Mouse (Mus musculus): ENCODE measurements around the gene Tmem132c. TPM values are rescaled to one million over a fixed set of nuclear protein-coding genes. Genes with fewer than 3 reads are reported as not detected.

Gene Tmem132c
- polyA plus RNA-seq, 1 experiment = not detected

DNA sequence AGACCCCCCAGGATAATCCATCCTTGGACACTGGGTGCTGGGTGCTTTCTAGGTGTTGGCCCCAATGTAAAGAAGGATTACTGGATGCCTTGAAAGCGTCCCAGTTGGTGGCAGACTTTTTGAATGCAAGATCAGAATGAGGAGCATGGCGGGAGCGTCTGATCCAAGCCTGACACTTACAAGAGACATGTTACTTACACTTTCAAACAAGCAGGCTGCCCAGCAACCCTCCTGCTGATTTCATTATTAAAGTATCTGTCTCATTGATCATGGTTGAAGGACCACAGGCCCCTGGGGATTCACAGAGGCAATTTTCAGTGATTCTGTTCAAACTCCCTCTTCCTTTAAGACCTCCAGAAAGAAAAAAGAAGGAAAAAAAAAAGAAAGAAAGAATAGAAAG lies 25.2 kb upstream of the Tmem132c start:
- no peaks in the 10 kb centered on the region for H3K79me2 ChIP-seq (ENCODE audit: control insufficient read depth, insufficient read depth)
- no peaks in the 10 kb centered on the region for H3K27me3 ChIP-seq (ENCODE audit: control insufficient read depth, insufficient read depth, insufficient read length)
- no peaks in the 10 kb centered on the region for H3K36me3 ChIP-seq (ENCODE audit: control insufficient read depth, insufficient read depth)
- H3K4me3 ChIP-seq = no peak overlapping the region
- TF ChIP-seq USF1 (IDR thresholded peaks at IDR 0.05; ENCODE audit: low read depth) = no peak
- H3ac ChIP-seq (ENCODE audit: control insufficient read depth, insufficient read length) = no peak overlapping the region
- no peak overlapping the region for H3K4me2 ChIP-seq (ENCODE audit: low read depth)

DNA sequence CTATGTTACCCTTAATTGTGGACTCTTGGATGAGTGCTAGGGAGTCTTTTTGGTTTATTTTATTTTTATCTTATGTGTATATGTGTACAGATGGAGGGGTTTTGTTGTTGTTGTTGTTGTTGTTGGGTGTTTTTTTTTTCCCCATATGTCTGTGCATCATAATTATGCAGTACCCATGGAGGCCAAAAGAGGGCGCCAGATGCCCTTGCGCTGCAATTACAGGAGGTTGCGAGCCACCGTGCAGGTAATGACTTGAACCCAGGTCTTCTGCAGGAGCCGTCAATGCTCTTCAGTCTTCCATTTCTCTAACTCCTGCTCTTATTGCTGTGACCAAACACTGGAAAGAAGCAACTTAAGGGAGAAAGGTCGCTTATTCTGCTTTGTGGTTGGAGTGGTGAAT lies 23.9 kb upstream of the Tmem132c start:
- no peak overlapping the region for H3K4me2 ChIP-seq (ENCODE audit: low read depth)
- H3ac ChIP-seq (ENCODE audit: control insufficient read depth, insufficient read length) = no peak overlapping the region
- H3K79me2 ChIP-seq (ENCODE audit: control insufficient read depth, insufficient read depth) = no peaks in the 10 kb centered on the region
- H3K4me3 ChIP-seq = no peak overlapping the region
- TF ChIP-seq SRF (IDR thresholded peaks at IDR 0.05; ENCODE audit: control insufficient read depth, insufficient read length, low read depth) (no peak), USF1 (IDR thresholded peaks at IDR 0.05; ENCODE audit: low read depth) (no peak), E2F4 (IDR thresholded peaks at IDR 0.05; ENCODE audit: insufficient read depth) (no peak), TCF12 (IDR thresholded peaks at IDR 0.05; ENCODE audit: insufficient read depth, poor library complexity, severe bottlenecking) (no peak), MYOG (IDR thresholded peaks at IDR 0.05; ENCODE audit: control insufficient read depth in 1 of 3, insufficient read depth in 1 of 3, insufficient read length in 2 of 3, low read depth in 2 of 3) (no peak), MAX (IDR thresholded peaks at IDR 0.05; ENCODE audit: low read depth) (no peak), REST (IDR thresholded peaks at IDR 0.05; ENCODE audit: insufficient read depth, insufficient read length) (no peak), TCF3 (IDR thresholded peaks at IDR 0.05; ENCODE audit: insufficient read length, low read depth) (no peak)
- H3K27me3 ChIP-seq (ENCODE audit: control insufficient read depth, insufficient read depth, insufficient read length) = no peaks in the 10 kb centered on the region
- no peaks in the 10 kb centered on the region for H3K36me3 ChIP-seq (ENCODE audit: control insufficient read depth, insufficient read depth)

DNA sequence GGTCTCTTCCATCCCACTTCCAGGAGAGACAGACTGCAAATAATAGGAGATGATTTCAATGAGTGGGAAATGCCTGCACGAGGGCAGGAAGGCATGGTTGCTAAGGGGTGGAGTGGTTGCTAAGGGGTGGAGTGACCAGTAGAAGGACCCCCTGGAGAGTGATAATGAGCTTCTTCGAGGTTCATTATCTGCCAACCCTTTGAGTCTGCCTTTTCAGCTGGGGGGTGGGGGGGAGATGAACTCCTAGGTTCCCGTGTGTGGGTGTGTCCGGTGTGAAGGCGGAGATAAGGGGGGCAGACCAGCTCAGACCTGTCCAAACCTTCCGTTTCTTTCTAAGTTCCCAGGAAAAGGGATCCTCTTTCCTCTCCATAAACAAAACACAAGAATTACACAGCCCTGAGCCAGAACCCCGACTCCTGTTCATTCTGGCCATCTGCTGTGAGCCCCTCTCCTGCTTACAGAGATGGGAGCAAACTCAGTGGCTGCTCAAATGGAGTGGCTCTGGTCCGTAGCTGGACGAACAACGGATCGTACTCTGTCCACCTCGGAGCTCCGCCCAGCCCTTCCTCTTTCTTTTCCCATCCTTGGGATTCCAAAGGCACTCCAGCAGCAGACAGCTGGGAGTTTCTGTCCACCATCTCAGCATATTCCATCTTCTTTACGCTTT lies 13.5 kb upstream of the Tmem132c start:
- no peak for TF ChIP-seq E2F4 (IDR thresholded peaks at IDR 0.05; ENCODE audit: insufficient read depth)
- no peak for TF ChIP-seq POLR2A (IDR thresholded peaks at IDR 0.05; ENCODE audit: insufficient read length, low read depth)
- no peak for TF ChIP-seq MYOD1 (IDR thresholded peaks at IDR 0.05; ENCODE audit: control insufficient read depth in 1 of 3, insufficient read length in 2 of 3, low read depth in 2 of 3)
- no peak for TF ChIP-seq TCF3 (IDR thresholded peaks at IDR 0.05; ENCODE audit: insufficient read length, low read depth)
- TF ChIP-seq MAX (IDR thresholded peaks at IDR 0.05; ENCODE audit: low read depth) = no peak
- TF ChIP-seq POLR2AphosphoS2 (IDR thresholded peaks at IDR 0.05; ENCODE audit: insufficient read length, low read depth) = no peak
- TF ChIP-seq CEBPB (IDR thresholded peaks at IDR 0.05; ENCODE audit: insufficient read depth, poor library complexity, severe bottlenecking) = no peak
- no peak for TF ChIP-seq USF1 (IDR thresholded peaks at IDR 0.05; ENCODE audit: low read depth)
- TF ChIP-seq MYOG (IDR thresholded peaks at IDR 0.05; ENCODE audit: control insufficient read depth in 1 of 3, insufficient read depth in 1 of 3, insufficient read length in 2 of 3, low read depth in 2 of 3) = no peak
- TF ChIP-seq SRF (IDR thresholded peaks at IDR 0.05; ENCODE audit: control insufficient read depth, insufficient read length, low read depth) = no peak
- no peak for TF ChIP-seq REST (IDR thresholded peaks at IDR 0.05; ENCODE audit: insufficient read depth, insufficient read length)
- Histone ChIP-seq H3K4me2 (ENCODE audit: low read depth) (no peak overlapping the region), H3K79me2 (ENCODE audit: control insufficient read depth, insufficient read depth) (no peaks in the 10 kb centered on the region), H3K27me3 (ENCODE audit: control insufficient read depth, insufficient read depth, insufficient read length) (no peaks in the 10 kb centered on the region), H3ac (ENCODE audit: control insufficient read depth, insufficient read length) (no peak overlapping the region), H3K36me3 (ENCODE audit: control insufficient read depth, insufficient read depth) (no peaks in the 10 kb centered on the region), H3K4me3 (no peak overlapping the region)

DNA sequence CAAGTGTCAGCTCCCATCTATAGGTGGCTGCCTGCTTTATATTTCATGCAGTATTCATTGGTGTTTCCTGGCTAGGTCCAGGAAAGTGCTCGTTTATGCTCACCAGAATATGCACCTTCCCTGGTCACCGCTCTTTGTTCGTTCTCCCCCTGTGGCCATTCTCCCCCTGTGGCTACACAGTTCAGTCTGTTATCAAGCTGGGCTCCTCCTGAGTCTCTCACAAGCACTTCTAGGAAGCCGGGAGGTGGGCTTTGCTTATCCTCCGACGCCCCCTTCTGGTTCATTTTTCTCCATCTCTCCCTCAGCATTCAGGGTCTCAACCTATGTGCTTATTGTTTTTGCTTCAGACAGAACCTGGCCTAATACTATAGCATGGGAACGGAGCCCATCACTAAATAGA lies 6.9 kb upstream of the Tmem132c start:
- TF ChIP-seq SRF (IDR thresholded peaks at IDR 0.05; ENCODE audit: control insufficient read depth, insufficient read length, low read depth) = no peak
- TF ChIP-seq TCF3 (IDR thresholded peaks at IDR 0.05; ENCODE audit: insufficient read length, low read depth) = no peak
- TF ChIP-seq MAX (IDR thresholded peaks at IDR 0.05; ENCODE audit: low read depth) = no peak
- no peak for TF ChIP-seq POLR2A (IDR thresholded peaks at IDR 0.05; ENCODE audit: insufficient read length, low read depth)
- no peak for TF ChIP-seq CEBPB (IDR thresholded peaks at IDR 0.05; ENCODE audit: insufficient read depth, poor library complexity, severe bottlenecking)
- TF ChIP-seq TCF12 (IDR thresholded peaks at IDR 0.05; ENCODE audit: insufficient read depth, poor library complexity, severe bottlenecking) = no peak
- TF ChIP-seq E2F4 (IDR thresholded peaks at IDR 0.05; ENCODE audit: insufficient read depth) = no peak
- no peak for TF ChIP-seq MYOD1 (IDR thresholded peaks at IDR 0.05; ENCODE audit: control insufficient read depth in 1 of 3, insufficient read length in 2 of 3, low read depth in 2 of 3)
- no peak for TF ChIP-seq POLR2AphosphoS2 (IDR thresholded peaks at IDR 0.05; ENCODE audit: insufficient read length, low read depth)
- no peak for TF ChIP-seq USF1 (IDR thresholded peaks at IDR 0.05; ENCODE audit: low read depth)
- TF ChIP-seq MYOG (IDR thresholded peaks at IDR 0.05; ENCODE audit: control insufficient read depth in 1 of 3, insufficient read depth in 1 of 3, insufficient read length in 2 of 3, low read depth in 2 of 3) = no peak
- no peak for TF ChIP-seq REST (IDR thresholded peaks at IDR 0.05; ENCODE audit: insufficient read depth, insufficient read length)
- H3K36me3 ChIP-seq (ENCODE audit: control insufficient read depth, insufficient read depth) = no peaks in the 10 kb centered on the region
- H3K4me2 ChIP-seq (ENCODE audit: low read depth) = no peak overlapping the region
- H3K79me2 ChIP-seq (ENCODE audit: control insufficient read depth, insufficient read depth) = no peaks in the 10 kb centered on the region
- no peaks in the 10 kb centered on the region for H3K27me3 ChIP-seq (ENCODE audit: control insufficient read depth, insufficient read depth, insufficient read length)
- no peak overlapping the region for H3ac ChIP-seq (ENCODE audit: control insufficient read depth, insufficient read length)
- no peak overlapping the region for H3K4me3 ChIP-seq

DNA sequence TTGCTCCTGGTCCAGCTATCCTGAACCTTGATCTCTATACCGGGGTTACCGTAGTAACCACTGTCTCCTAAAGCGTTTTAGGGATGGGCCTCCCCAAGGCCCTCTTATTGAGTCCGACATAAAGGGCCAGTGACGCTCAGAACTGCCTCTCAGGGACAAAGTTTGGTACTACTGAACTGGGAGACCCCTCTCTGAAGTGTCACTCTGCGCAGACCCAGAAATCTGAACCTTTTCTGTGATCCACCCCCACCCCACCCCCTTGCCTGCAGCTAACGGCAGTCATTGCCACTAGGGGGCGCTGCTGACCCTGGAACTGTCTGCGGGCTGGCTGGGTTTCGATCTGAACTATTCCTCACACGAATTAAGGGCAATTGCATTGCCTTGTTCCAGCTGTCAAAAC lies 6.4 kb upstream of the Tmem132c start:
- TF ChIP-seq MAX (IDR thresholded peaks at IDR 0.05; ENCODE audit: low read depth) (no peak), POLR2A (IDR thresholded peaks at IDR 0.05; ENCODE audit: insufficient read length, low read depth) (no peak), POLR2AphosphoS2 (IDR thresholded peaks at IDR 0.05; ENCODE audit: insufficient read length, low read depth) (no peak), TCF12 (IDR thresholded peaks at IDR 0.05; ENCODE audit: insufficient read depth, poor library complexity, severe bottlenecking) (no peak), MYOG (IDR thresholded peaks at IDR 0.05; ENCODE audit: control insufficient read depth in 1 of 3, insufficient read depth in 1 of 3, insufficient read length in 2 of 3, low read depth in 2 of 3) (no peak), SRF (IDR thresholded peaks at IDR 0.05; ENCODE audit: control insufficient read depth, insufficient read length, low read depth) (no peak), USF1 (IDR thresholded peaks at IDR 0.05; ENCODE audit: low read depth) (no peak), E2F4 (IDR thresholded peaks at IDR 0.05; ENCODE audit: insufficient read depth) (no peak), REST (IDR thresholded peaks at IDR 0.05; ENCODE audit: insufficient read depth, insufficient read length) (no peak), CEBPB (IDR thresholded peaks at IDR 0.05; ENCODE audit: insufficient read depth, poor library complexity, severe bottlenecking) (no peak), TCF3 (IDR thresholded peaks at IDR 0.05; ENCODE audit: insufficient read length, low read depth) (no peak), MYOD1 (IDR thresholded peaks at IDR 0.05; ENCODE audit: control insufficient read depth in 1 of 3, insufficient read length in 2 of 3, low read depth in 2 of 3) (no peak)
- H3K4me3 ChIP-seq = no peak overlapping the region
- no peaks in the 10 kb centered on the region for H3K27me3 ChIP-seq (ENCODE audit: control insufficient read depth, insufficient read depth, insufficient read length)

More for the DNA sequence above, 6.4 kb upstream of the Tmem132c start:
- Histone ChIP-seq H3ac (ENCODE audit: control insufficient read depth, insufficient read length) (no peak overlapping the region), H3K79me2 (ENCODE audit: control insufficient read depth, insufficient read depth) (no peaks in the 10 kb centered on the region), H3K36me3 (ENCODE audit: control insufficient read depth, insufficient read depth) (no peaks in the 10 kb centered on the region), H3K4me2 (ENCODE audit: low read depth) (no peak overlapping the region)

Data from myocyte (in vitro differentiated cells).